In the genomic region with DNA sequence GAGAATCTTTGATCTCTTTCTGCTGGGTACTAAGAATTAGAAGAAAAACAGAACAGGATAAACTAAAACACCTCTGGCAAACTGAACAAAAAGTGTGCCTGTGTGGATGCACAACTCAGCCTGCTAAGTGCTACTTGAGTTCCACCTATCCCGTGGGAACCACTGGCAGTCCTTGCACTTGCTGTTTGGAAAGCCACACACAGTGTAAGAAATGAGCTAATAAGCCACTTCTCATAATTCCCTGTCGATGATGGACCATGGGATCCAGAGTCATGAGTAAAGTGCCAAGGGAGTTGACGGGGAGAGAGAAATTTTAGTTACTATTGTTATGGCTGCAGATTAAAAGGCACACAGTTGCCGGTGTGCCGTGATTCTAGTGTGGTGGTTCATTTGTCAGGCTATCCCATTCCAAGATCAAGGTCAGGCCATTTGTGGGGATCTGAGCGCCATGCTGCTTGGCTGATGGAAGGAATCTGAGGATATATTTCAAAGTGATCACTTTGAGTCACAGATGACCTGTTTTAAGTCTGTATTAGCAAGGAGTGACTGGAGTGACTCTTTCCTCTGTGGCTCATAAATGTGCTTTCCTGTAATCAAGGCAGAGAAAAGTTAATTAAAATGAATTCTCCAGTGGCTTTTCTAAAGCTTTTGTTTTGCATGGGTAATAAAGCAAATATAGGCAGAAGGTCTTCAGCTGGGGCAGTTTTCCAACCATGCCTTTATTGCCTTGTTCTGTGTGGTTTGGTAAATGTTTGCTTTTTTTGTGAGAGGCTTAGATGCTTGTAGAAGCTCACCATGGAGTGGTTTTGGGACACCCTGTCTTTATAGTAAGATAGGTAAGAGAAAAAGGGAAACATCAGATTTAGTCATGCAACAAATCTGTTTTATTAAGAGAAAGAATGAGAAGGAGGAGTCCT, we compare ENCODE assay signal across 26 mouse cellular contexts.
DNase-seq lines count a peak whose midpoint lies in the region; ATAC-seq and TF ChIP-seq lines count a peak whose summit lies in the region.
"Had no signal": no experiment of that assay in that cellular context is flagged by ENCODE, and none has a peak within 500 bp of the region (broad histone marks: within the 10 kb centered on the region; RNA-seq: fewer than 3 reads in every experiment).

No protein-coding gene starts in this region.

- H3K9ac ChIP-seq in hindbrain, embryonic 16.5 days (ENCODE audit: low read depth, low read length): no peak overlapping the region
- no peak overlapping the region for H3K9ac ChIP-seq in hindbrain, embryonic 11.5 days (ENCODE audit: low read depth, low read length)
- no peak overlapping the region for H3K9ac ChIP-seq in kidney, embryonic 16.5 days (replicated peaks; ENCODE audit: low read length)
- no peak overlapping the region for H3K9ac ChIP-seq in neural tube, embryonic 14.5 days (replicated peaks; ENCODE audit: low read depth, low read length)
- H3K9ac ChIP-seq: forebrain, embryonic 13.5 days; heart, embryonic 13.5 days; hindbrain, embryonic 12.5 days had no signal

- no peaks in the 10 kb centered on the region for H3K27me3 ChIP-seq in hindbrain, embryonic 16.5 days (replicated peaks; ENCODE audit: control insufficient read depth, insufficient read depth, low read length)
- no peaks in the 10 kb centered on the region for H3K27me3 ChIP-seq in hindbrain, embryonic 11.5 days (ENCODE audit: control insufficient read depth, insufficient read depth, low read length)
- H3K27me3 ChIP-seq in kidney, embryonic 16.5 days (ENCODE audit: insufficient read depth, low read length): no peaks in the 10 kb centered on the region
- no peaks in the 10 kb centered on the region for H3K27me3 ChIP-seq in Patski
- no peaks in the 10 kb centered on the region for H3K27me3 ChIP-seq in neural tube, embryonic 14.5 days (ENCODE audit: control insufficient read depth, insufficient read depth, low read length)
- H3K27me3 ChIP-seq: forebrain, embryonic 13.5 days; heart, embryonic 13.5 days; hindbrain, embryonic 12.5 days had no signal

- in situ Hi-C loops in Patski (cut with MboI; ENCODE audit: low pct_unique_long_range_greater_than_20kb): no loop called here

- DNase-seq in hindbrain, embryonic 11.5 days (ENCODE audit: low spot score): no peak
- DNase-seq in kidney, postnatal 36 days: no peak
- DNase-seq in Patski (ENCODE audit: low read depth, low spot score): peak; percentile 75
- no peak for DNase-seq in thymus, postnatal 4 days
- DNase-seq: adrenal gland, adult 8-10 months; adrenal gland, postnatal 25 days; B cell, adult 2 months; cerebellum, adult 11-12 months; cerebellum, adult 8-10 months; cerebellum, postnatal 10 days; cerebellum, postnatal 36 days; gastrocnemius, postnatal 10 days; gastrocnemius, postnatal 36 days; heart, adult 2 months; heart, postnatal 14 days; heart, postnatal 4 days had no signal

- H3K4me1 ChIP-seq in hindbrain, embryonic 16.5 days (ENCODE audit: control insufficient read depth, insufficient read depth, low read depth, low read length): no peaks in the 10 kb centered on the region
- no peaks in the 10 kb centered on the region for H3K4me1 ChIP-seq in hindbrain, embryonic 11.5 days (replicated peaks; ENCODE audit: control insufficient read depth, insufficient read depth, low read length)
- peaks cover 6% of the 10 kb centered on the region; the same call in 1 of the 2 replicates for H3K4me1 ChIP-seq in kidney, embryonic 16.5 days (ENCODE audit: insufficient read depth, low read length)
- peaks cover 7% of the 10 kb centered on the region for H3K4me1 ChIP-seq in neural tube, embryonic 14.5 days (ENCODE audit: control insufficient read depth, insufficient read depth, low read length)
- H3K4me1 ChIP-seq: forebrain, embryonic 10.5 days; forebrain, embryonic 13.5 days; hindbrain, embryonic 12.5 days had no signal

- H3K4me2 ChIP-seq in hindbrain, embryonic 16.5 days (ENCODE audit: low read length): no peak overlapping the region
- H3K4me2 ChIP-seq in hindbrain, embryonic 11.5 days (replicated peaks; ENCODE audit: low read depth, low read length): no peak overlapping the region
- H3K4me2 ChIP-seq in kidney, embryonic 16.5 days (replicated peaks; ENCODE audit: low read depth, low read length): no peak overlapping the region
- no peak overlapping the region for H3K4me2 ChIP-seq in neural tube, embryonic 14.5 days (ENCODE audit: low read depth, low read length)
- H3K4me2 ChIP-seq: forebrain, embryonic 13.5 days; heart, embryonic 13.5 days; hindbrain, embryonic 12.5 days had no signal

- TF ChIP-seq CTCF in Patski (IDR thresholded peaks at IDR 0.05): no peak

- no peaks in the 10 kb centered on the region for H3K9me3 ChIP-seq in hindbrain, embryonic 16.5 days (ENCODE audit: control insufficient read depth, low read length)
- H3K9me3 ChIP-seq in hindbrain, embryonic 11.5 days (ENCODE audit: control insufficient read depth, low read length): no peaks in the 10 kb centered on the region
- no peaks in the 10 kb centered on the region for H3K9me3 ChIP-seq in kidney, embryonic 16.5 days (ENCODE audit: low read length)
- H3K9me3 ChIP-seq in neural tube, embryonic 14.5 days (ENCODE audit: control insufficient read depth, low read length): no peaks in the 10 kb centered on the region
- H3K9me3 ChIP-seq: forebrain, embryonic 10.5 days; forebrain, embryonic 13.5 days; heart, embryonic 10.5 days; heart, embryonic 13.5 days; hindbrain, embryonic 12.5 days had no signal

- no peaks in the 10 kb centered on the region for H3K36me3 ChIP-seq in hindbrain, embryonic 16.5 days (ENCODE audit: control insufficient read depth, insufficient read depth, low read length)
- H3K36me3 ChIP-seq in hindbrain, embryonic 11.5 days (ENCODE audit: control insufficient read depth, insufficient read depth, low read length): no peaks in the 10 kb centered on the region
- no peaks in the 10 kb centered on the region for H3K36me3 ChIP-seq in kidney, embryonic 16.5 days (ENCODE audit: insufficient read depth, low read length)
- H3K36me3 ChIP-seq in neural tube, embryonic 14.5 days (ENCODE audit: control insufficient read depth, insufficient read depth, low read length): no peaks in the 10 kb centered on the region
- H3K36me3 ChIP-seq: heart, embryonic 10.5 days; heart, embryonic 13.5 days; hindbrain, embryonic 12.5 days had no signal

- 74% methylated on average over 6 of the region's 6 CpGs for WGBS in hindbrain, embryonic 16.5 days
- 90% methylated on average over 6 of the region's 6 CpGs for WGBS in hindbrain, embryonic 11.5 days
- 46% methylated on average over 6 of the region's 6 CpGs for WGBS in kidney, embryonic 16.5 days
- WGBS in neural tube, embryonic 14.5 days: 37% methylated on average over 6 of the region's 6 CpGs

- peak; percentile 48; the same call in 1 of the 2 replicates for ATAC-seq in hindbrain, embryonic 16.5 days
- no peak for ATAC-seq in hindbrain, embryonic 11.5 days (ENCODE audit: low FRiP score)
- peak; percentile 76; the same call in 1 of the 2 replicates for ATAC-seq in kidney, embryonic 16.5 days (ENCODE audit: low FRiP score, low TSS enrichment)
- ATAC-seq in Patski: peak; percentile 76
- ATAC-seq in neural tube, embryonic 14.5 days (ENCODE audit: low read depth): peak; percentile 76
- ATAC-seq: activated CD4-positive, CD25-positive, alpha-beta regulatory T cell, adult 4 months; forebrain, embryonic 13.5 days; forebrain, embryonic 16.5 days had no signal

- CTCF ChIA-PET in Patski (lab: Charles Lee): no interaction called here

- H3K27ac ChIP-seq in hindbrain, embryonic 16.5 days (ENCODE audit: low read depth, low read length): no peak overlapping the region
- no peak overlapping the region for H3K27ac ChIP-seq in hindbrain, embryonic 11.5 days (ENCODE audit: low read depth, low read length)
- no peak overlapping the region for H3K27ac ChIP-seq in kidney, embryonic 16.5 days (ENCODE audit: low read length)
- peak overlapping the region; percentile 28; the same call in 1 of the 2 replicates for H3K27ac ChIP-seq in neural tube, embryonic 14.5 days (ENCODE audit: low read depth, low read length)
- H3K27ac ChIP-seq: forebrain, embryonic 10.5 days; forebrain, embryonic 13.5 days; heart, adult 2 months; heart, embryonic 10.5 days; heart, embryonic 13.5 days; hindbrain, embryonic 12.5 days had no signal

- H3K4me3 ChIP-seq in hindbrain, embryonic 16.5 days (ENCODE audit: low read length): no peak overlapping the region
- no peak overlapping the region for H3K4me3 ChIP-seq in hindbrain, embryonic 11.5 days (ENCODE audit: low read depth, low read length)
- no peak overlapping the region for H3K4me3 ChIP-seq in kidney, embryonic 16.5 days (ENCODE audit: low read length)
- no peak overlapping the region for H3K4me3 ChIP-seq in neural tube, embryonic 14.5 days (ENCODE audit: low read depth, low read length)
- H3K4me3 ChIP-seq: forebrain, embryonic 10.5 days; forebrain, embryonic 13.5 days; heart, adult 2 months; heart, embryonic 10.5 days; heart, embryonic 13.5 days; hindbrain, embryonic 12.5 days had no signal

- POLR2A ChIA-PET in Patski (lab: Charles Lee): interaction anchor here (0.6 kb wide), 1 partner anchor 12 kb away, joined by 4 read pairs; no protein-coding TSS in a partner anchor
